Comparison of ENCODE assay signal across 24 mouse cellular contexts in genomic region chr14:22743264-22743663, GRCm38 (mm10).
DNase-seq lines count a peak whose midpoint lies in the region; ATAC-seq and TF ChIP-seq lines count a peak whose summit lies in the region.
"Had no signal": no experiment of that assay in that cellular context is flagged by ENCODE, and none has a peak within 500 bp of the region (broad histone marks: within the 10 kb centered on the region; RNA-seq: fewer than 3 reads in every experiment).

No protein-coding gene starts in this region.

- H3K9ac ChIP-seq in heart, embryonic 12.5 days, result no peak overlapping the region
- no peak overlapping the region for H3K9ac ChIP-seq in stomach, embryonic 15.5 days
- no peak overlapping the region for H3K9ac ChIP-seq in stomach, postnatal 0 days (ENCODE audit: low read length)
- no peak overlapping the region for H3K9ac ChIP-seq in hindbrain, embryonic 11.5 days (ENCODE audit: low read depth, low read length)
- H3K9ac ChIP-seq: forebrain, postnatal 0 days; heart, embryonic 13.5 days; hindbrain, embryonic 12.5 days; hindbrain, embryonic 15.5 days had no signal

- no peaks in the 10 kb centered on the region for H3K9me3 ChIP-seq in heart, embryonic 12.5 days (replicated peaks)
- H3K9me3 ChIP-seq in stomach, embryonic 15.5 days, result no peaks in the 10 kb centered on the region
- no peaks in the 10 kb centered on the region for H3K9me3 ChIP-seq in stomach, postnatal 0 days (ENCODE audit: control insufficient read depth, low read length)
- H3K9me3 ChIP-seq in hindbrain, embryonic 11.5 days (ENCODE audit: control insufficient read depth, low read length), result no peaks in the 10 kb centered on the region
- H3K9me3 ChIP-seq: heart, embryonic 13.5 days; hindbrain, embryonic 12.5 days; hindbrain, embryonic 15.5 days had no signal

- H3K4me3 ChIP-seq in heart, embryonic 12.5 days, result no peak overlapping the region
- no peak overlapping the region for H3K4me3 ChIP-seq in stomach, embryonic 15.5 days (replicated peaks)
- no peak overlapping the region for H3K4me3 ChIP-seq in stomach, postnatal 0 days (ENCODE audit: low read depth, low read length)
- H3K4me3 ChIP-seq in hindbrain, embryonic 11.5 days (ENCODE audit: low read depth, low read length), result no peak overlapping the region
- H3K4me3 ChIP-seq: gastrocnemius, adult 2 months; heart, embryonic 13.5 days; hindbrain, embryonic 12.5 days; hindbrain, embryonic 15.5 days had no signal

- H3K27me3 ChIP-seq in heart, embryonic 12.5 days (replicated peaks), result no peaks in the 10 kb centered on the region
- H3K27me3 ChIP-seq in stomach, embryonic 15.5 days (replicated peaks), result no peaks in the 10 kb centered on the region
- H3K27me3 ChIP-seq in stomach, postnatal 0 days (ENCODE audit: control insufficient read depth, insufficient read depth, low read length), result no peaks in the 10 kb centered on the region
- no peaks in the 10 kb centered on the region for H3K27me3 ChIP-seq in hindbrain, embryonic 11.5 days (ENCODE audit: control insufficient read depth, insufficient read depth, low read length)
- H3K27me3 ChIP-seq: heart, embryonic 13.5 days; hindbrain, embryonic 12.5 days had no signal

- peaks cover 19% of the 10 kb centered on the region for H3K4me1 ChIP-seq in heart, embryonic 12.5 days (replicated peaks)
- peaks cover 7% of the 10 kb centered on the region; the same call in 1 of the 2 replicates for H3K4me1 ChIP-seq in stomach, embryonic 15.5 days
- peaks cover 10% of the 10 kb centered on the region; the same call in 1 of the 2 replicates for H3K4me1 ChIP-seq in stomach, postnatal 0 days (replicated peaks; ENCODE audit: control insufficient read depth, insufficient read depth)
- peaks cover 5% of the 10 kb centered on the region; the same call in 1 of the 2 replicates for H3K4me1 ChIP-seq in hindbrain, embryonic 11.5 days (replicated peaks; ENCODE audit: control insufficient read depth, insufficient read depth, low read length)

- no peak for TF ChIP-seq EP300 in stomach, postnatal 0 days (optimal IDR thresholded peaks at IDR 0.05)

- no peak overlapping the region for H3K4me2 ChIP-seq in heart, embryonic 12.5 days
- H3K4me2 ChIP-seq in stomach, embryonic 15.5 days, result no peak overlapping the region
- no peak overlapping the region for H3K4me2 ChIP-seq in stomach, postnatal 0 days (replicated peaks; ENCODE audit: low read depth)
- no peak overlapping the region for H3K4me2 ChIP-seq in hindbrain, embryonic 11.5 days (replicated peaks; ENCODE audit: low read depth, low read length)
- H3K4me2 ChIP-seq: heart, embryonic 13.5 days; hindbrain, embryonic 12.5 days; hindbrain, embryonic 15.5 days had no signal

- ATAC-seq in heart, embryonic 12.5 days (ENCODE audit: insufficient number of reproducible peaks, low FRiP score), result no peak
- ATAC-seq in stomach, embryonic 15.5 days (ENCODE audit: insufficient read depth, low FRiP score, low read depth), result 0 out of 2 replicates have a peak, but pooled peaks have one; percentile 43
- ATAC-seq in stomach, postnatal 0 days (ENCODE audit: low FRiP score, low TSS enrichment), result no peak
- 0 out of 2 replicates have a peak, but pooled peaks have one; percentile 9 for ATAC-seq in megakaryocyte progenitor cell, adult 5-6 weeks (replicated peaks; ENCODE audit: poor library complexity)
- no peak for ATAC-seq in hindbrain, embryonic 11.5 days (ENCODE audit: low FRiP score)
- ATAC-seq: forebrain, embryonic 14.5 days; forebrain, postnatal 0 days had no signal

- DNase-seq in heart, adult 11 months, result peak; percentile 60
- DNase-seq in stomach, postnatal 0 days (ENCODE audit: low spot score), result no peak
- no peak for DNase-seq in hindbrain, embryonic 11.5 days (ENCODE audit: low spot score)
- no peak for DNase-seq in kidney, adult 8-10 months
- DNase-seq: adrenal gland, adult 2 months; adrenal gland, postnatal 14 days; cerebellum, adult 11-12 months; cerebellum, adult 8-10 months; cerebellum, postnatal 10 days; cerebellum, postnatal 36 days; embryo, embryonic 11 days; forebrain, postnatal 0 days; gastrocnemius, adult 2 months; gastrocnemius, postnatal 14 days; heart, adult 18-20 months; heart, postnatal 14 days; heart, postnatal 4 days had no signal

- WGBS in heart, embryonic 12.5 days, result 45% methylated on average over 4 of the region's 4 CpGs
- WGBS in stomach, embryonic 15.5 days, result 61% methylated on average over 4 of the region's 4 CpGs
- 62% methylated on average over 4 of the region's 4 CpGs for WGBS in stomach, postnatal 0 days
- 82% methylated on average over 4 of the region's 4 CpGs for WGBS in hindbrain, embryonic 11.5 days

- no peak for TF ChIP-seq CTCF in stomach, postnatal 0 days (IDR thresholded peaks at IDR 0.05; ENCODE audit: low read depth)

- H3K36me3 ChIP-seq in heart, embryonic 12.5 days, result no peaks in the 10 kb centered on the region
- H3K36me3 ChIP-seq in stomach, embryonic 15.5 days, result no peaks in the 10 kb centered on the region
- H3K36me3 ChIP-seq in stomach, postnatal 0 days (ENCODE audit: control insufficient read depth, insufficient read depth, low read length), result no peaks in the 10 kb centered on the region
- H3K36me3 ChIP-seq in hindbrain, embryonic 11.5 days (ENCODE audit: control insufficient read depth, insufficient read depth, low read length), result no peaks in the 10 kb centered on the region
- H3K36me3 ChIP-seq: heart, embryonic 13.5 days; hindbrain, embryonic 12.5 days; hindbrain, embryonic 15.5 days had no signal

- H3K27ac ChIP-seq in heart, embryonic 12.5 days (ENCODE audit: poor library complexity, severe bottlenecking), result no peak overlapping the region
- H3K27ac ChIP-seq in stomach, embryonic 15.5 days, result no peak overlapping the region
- H3K27ac ChIP-seq in stomach, postnatal 0 days (replicated peaks), result no peak overlapping the region
- H3K27ac ChIP-seq in hindbrain, embryonic 11.5 days (ENCODE audit: low read depth, low read length), result no peak overlapping the region
- H3K27ac ChIP-seq: gastrocnemius, adult 2 months; heart, embryonic 13.5 days; hindbrain, embryonic 12.5 days; hindbrain, embryonic 15.5 days had no signal

Comparison
In these comparisons a context has a peak if more than half of its experiments do, and no peak if none do; other contexts are left out.
1. ATAC-seq: peak in stomach, embryonic 15.5 days (single experiment) and megakaryocyte progenitor cell, adult 5-6 weeks (single experiment); none in heart, embryonic 12.5 days (single experiment), stomach, postnatal 0 days (single experiment) and hindbrain, embryonic 11.5 days (single experiment).